Mouse (Mus musculus): ENCODE measurements at regions not wholly inside any gene's neighbourhood (a gene's known extent, or its start where the extent isn't known, plus 50 kb on each side); places are given as distances from the start of the nearest gene placed in this dataset.
A peak's percentile ranks its signal among the peaks of the same experiment; 100 is the strongest.

- intact Hi-C loops (cut with DNase I): no loop called here
- DNase-seq (ENCODE audit: low spot score in 2 of 2): no peak
Measured at GRCm38 (mm10) chr13:107398621-107399363, 376.9 kb upstream of the Kif2a start.

- intact Hi-C loops (cut with DNase I): no loop called here
- no peak for DNase-seq (ENCODE audit: low spot score in 2 of 2)
Measured at GRCm38 (mm10) chr13:107396036-107396435, 374.1 kb upstream of the Kif2a start.

- intact Hi-C loops (cut with DNase I): no loop called here
- DNase-seq (ENCODE audit: low spot score in 2 of 2): no peak
Measured at GRCm38 (mm10) chr13:107394451-107394850, 372.5 kb upstream of the Kif2a start.

GRCm38 (mm10) chr13:107389535-107390150, 367.7 kb upstream of the Kif2a start:
- no peak for DNase-seq (ENCODE audit: low spot score in 2 of 2)
- intact Hi-C loops (cut with DNase I): no loop called here

- intact Hi-C loops (cut with DNase I): no loop called here
- no peak for DNase-seq (ENCODE audit: low spot score in 2 of 2)
Measured at GRCm38 (mm10) chr13:107389074-107389473, 367.1 kb upstream of the Kif2a start.

GRCm38 (mm10) chr13:107378076-107378475, 356.1 kb upstream of the Kif2a start:
- intact Hi-C loops (cut with DNase I): no loop called here
- no peak for DNase-seq (ENCODE audit: low spot score in 2 of 2)

GRCm38 (mm10) chr13:107372666-107373065, 350.7 kb upstream of the Kif2a start:
- intact Hi-C loops (cut with DNase I): no loop called here

GRCm38 (mm10) chr13:107371616-107372582, 350.0 kb upstream of the Kif2a start:
- DNase-seq (ENCODE audit: low spot score in 2 of 2): no peak
- intact Hi-C loops (cut with DNase I): no loop called here

More at GRCm38 (mm10) chr13:107372666-107373065, 350.7 kb upstream of the Kif2a start:
- no peak for DNase-seq (ENCODE audit: low spot score in 2 of 2)

GRCm38 (mm10) chr13:107367639-107368038, 345.7 kb upstream of the Kif2a start:
- intact Hi-C loops (cut with DNase I): no loop called here

GRCm38 (mm10) chr13:107365766-107366165, 343.8 kb upstream of the Kif2a start:
- intact Hi-C loops (cut with DNase I): no loop called here

More at GRCm38 (mm10) chr13:107367639-107368038, 345.7 kb upstream of the Kif2a start:
- no peak for DNase-seq (ENCODE audit: low spot score in 2 of 2)

GRCm38 (mm10) chr13:107365241-107365640, 343.3 kb upstream of the Kif2a start:
- intact Hi-C loops (cut with DNase I): no loop called here
- no peak for DNase-seq (ENCODE audit: low spot score in 2 of 2)

More at GRCm38 (mm10) chr13:107365766-107366165, 343.8 kb upstream of the Kif2a start:
- DNase-seq (ENCODE audit: low spot score in 2 of 2): no peak

- intact Hi-C loops (cut with DNase I): no loop called here
- DNase-seq (ENCODE audit: low spot score in 2 of 2): no peak
Measured at GRCm38 (mm10) chr13:107362806-107363687, 341.1 kb upstream of the Kif2a start.

GRCm38 (mm10) chr13:107340802-107341364, 319.0 kb upstream of the Kif2a start:
- intact Hi-C loops (cut with DNase I): no loop called here
- no peak for DNase-seq (ENCODE audit: low spot score in 2 of 2)

- intact Hi-C loops (cut with DNase I): no loop called here
- no peak for DNase-seq (ENCODE audit: low spot score in 2 of 2)
Measured at GRCm38 (mm10) chr13:107338111-107338510, 316.2 kb upstream of the Kif2a start.

GRCm38 (mm10) chr13:107337111-107337510, 315.2 kb upstream of the Kif2a start:
- intact Hi-C loops (cut with DNase I): no loop called here
- no peak for DNase-seq (ENCODE audit: low spot score in 2 of 2)

GRCm38 (mm10) chr13:107329348-107329747, 307.4 kb upstream of the Kif2a start:
- intact Hi-C loops (cut with DNase I): loop anchor here (5.0 to 10.0 kb wide), 4 partner anchors 123 to 995 kb away; no protein-coding TSS in a partner anchor
- DNase-seq (ENCODE audit: low spot score in 2 of 2): no peak

GRCm38 (mm10) chr13:107325707-107326495, 304.0 kb upstream of the Kif2a start:
- intact Hi-C loops (cut with DNase I): loop anchor here (2.0 to 10.0 kb wide), 5 partner anchors 126 to 999 kb away; no protein-coding TSS in a partner anchor
- peak; percentile 63 for DNase-seq (ENCODE audit: low spot score in 2 of 2)

- intact Hi-C loops (cut with DNase I): loop anchor here (10.0 kb wide), 1 partner anchor 200 kb away; no protein-coding TSS in a partner anchor
- DNase-seq (ENCODE audit: low spot score in 2 of 2): no peak
Measured at GRCm38 (mm10) chr13:107314746-107315145, 292.8 kb upstream of the Kif2a start.

Measured in left cerebral cortex, postnatal 36 days (tissue).